ENCODE assay signal across 8 mouse cellular contexts in genomic region chr7:101011681-101012367, GRCm38 (mm10). TPM values are rescaled to one million over a fixed set of nuclear protein-coding genes. Genes with fewer than 3 reads are reported as not detected.
DNase-seq lines count a peak whose midpoint lies in the region; ATAC-seq lines count a peak whose summit lies in the region.

No protein-coding gene starts in this region.

- no peak overlapping the region for H3K27ac ChIP-seq in forebrain, embryonic 11.5 days (ENCODE audit: low read depth, low read length)

- peaks cover 3% of the 10 kb centered on the region; the same call in 1 of the 2 replicates for H3K4me1 ChIP-seq in forebrain, embryonic 11.5 days (replicated peaks; ENCODE audit: control insufficient read depth, insufficient read depth, low read length)

- H3K9me3 ChIP-seq in forebrain, embryonic 11.5 days (ENCODE audit: control insufficient read depth, low read length), result no peaks in the 10 kb centered on the region

- H3K4me2 ChIP-seq in forebrain, embryonic 11.5 days (ENCODE audit: low read depth, low read length, severe bottlenecking), result peak overlapping the region; percentile 94

- H3K36me3 ChIP-seq in forebrain, embryonic 11.5 days (ENCODE audit: control insufficient read depth, insufficient read depth, low read length), result no peaks in the 10 kb centered on the region

- H3K4me3 ChIP-seq in forebrain, embryonic 11.5 days (ENCODE audit: low read depth, low read length), result peak overlapping the region; percentile 44

- DNase-seq in 3134 (ENCODE audit: extremely low read depth, insufficient read length, low spot score), result peak; percentile 67
- peak; percentile 83 for DNase-seq in forebrain, embryonic 11.5 days (ENCODE audit: low spot score)
- DNase-seq in heart, postnatal 14 days, result peak; percentile 85 to 86
- peak; percentile 79 to 86 for DNase-seq in kidney, postnatal 4 days
- DNase-seq in lung, postnatal 25 days (ENCODE audit: low spot score), result peak; percentile 81
- DNase-seq in ovary, postnatal 36 days (ENCODE audit: low spot score), result peak; percentile 68
- DNase-seq in thymus, postnatal 36 days, result peak; percentile 55 to 62

- WGBS in forebrain, embryonic 11.5 days, result under 1% methylated on average over 53 of the region's 53 CpGs

- intact Hi-C loops in heart, postnatal 14 days (cut with DNase I), result loop anchor here (2.0 kb wide), 2 partner anchors 23 to 37 kb away; no protein-coding TSS in a partner anchor

- H3K9ac ChIP-seq in forebrain, embryonic 11.5 days (ENCODE audit: low read length), result peak overlapping the region; percentile 41

- peak; percentile 43 for ATAC-seq in activated CD4-positive, CD25-positive, alpha-beta regulatory T cell, adult 4 months
- ATAC-seq in forebrain, embryonic 11.5 days (replicated peaks; ENCODE audit: low FRiP score), result peak; percentile 85

- H3K27me3 ChIP-seq in forebrain, embryonic 11.5 days (ENCODE audit: control insufficient read depth, insufficient read depth, low read length), result peaks cover 37% of the 10 kb centered on the region

RNA-seq across cellular contexts. Expression of gene P2ry2, which starts 0.8 kb away (rescaled TPM):
- under 1 TPM in 1 of 2 experiments, not detected in 1; 0.23 TPM for polyA plus RNA-seq in activated CD4-positive, CD25-positive, alpha-beta regulatory T cell, adult 4 months (2017; shearing (Covaris generic))
- 0.23 and 0.29 TPM in 2 replicates for polyA plus RNA-seq in forebrain, embryonic 11.5 days (2014; fragmentation: Nextera tagmentation; extraction: Ambion mirVana)
- total RNA-seq in heart, postnatal 14 days (2021), result 10 to 100 TPM; 20.6 to 22.1 TPM

RNA-seq across cellular contexts. Expression of gene P2ry6, which starts 37.4 kb away (rescaled TPM):
- under 1 TPM in 1 of 2 experiments, not detected in 1; 0.32 TPM for polyA plus RNA-seq in activated CD4-positive, CD25-positive, alpha-beta regulatory T cell, adult 4 months (2017; shearing (Covaris generic))
- polyA plus RNA-seq in forebrain, embryonic 11.5 days (2014; fragmentation: Nextera tagmentation; extraction: Ambion mirVana), result 1.9 and 3.3 TPM in 2 replicates
- 1 to 10 TPM; 4.1 to 4.5 TPM for total RNA-seq in heart, postnatal 14 days (2021)
